Mouse (Mus musculus) lung, postnatal 25 days (tissue): Measurements from ENCODE around the gene Kcnab2.

Experiments used
- DNase-seq: peaks from one replicate; pipeline ENCODE4 v3.0.0; 2022; ENCODE audit warnings: low spot score

The Kcnab2 gene

DNA sequence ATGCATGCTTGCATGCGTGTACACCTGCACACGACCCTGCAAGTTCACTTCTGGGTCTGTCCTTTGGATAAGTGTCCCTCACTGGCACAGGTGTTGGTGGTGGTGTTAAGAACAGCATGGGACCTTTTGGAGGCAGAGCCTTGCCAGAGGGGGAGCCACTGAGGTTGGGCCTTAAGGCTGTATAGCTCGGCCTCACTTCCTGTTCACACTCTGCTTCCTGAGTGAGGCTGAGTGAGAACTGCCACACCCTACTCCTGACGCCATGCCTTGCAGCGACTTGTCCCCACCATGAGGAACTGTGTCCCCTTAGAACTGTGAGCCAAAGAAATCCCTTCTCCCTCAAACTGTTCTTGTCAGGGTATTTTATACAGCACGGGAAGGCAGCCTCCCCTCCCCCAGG is 26.3 kb downstream of the Kcnab2 start:
- DNase-seq: no peak

DNA sequence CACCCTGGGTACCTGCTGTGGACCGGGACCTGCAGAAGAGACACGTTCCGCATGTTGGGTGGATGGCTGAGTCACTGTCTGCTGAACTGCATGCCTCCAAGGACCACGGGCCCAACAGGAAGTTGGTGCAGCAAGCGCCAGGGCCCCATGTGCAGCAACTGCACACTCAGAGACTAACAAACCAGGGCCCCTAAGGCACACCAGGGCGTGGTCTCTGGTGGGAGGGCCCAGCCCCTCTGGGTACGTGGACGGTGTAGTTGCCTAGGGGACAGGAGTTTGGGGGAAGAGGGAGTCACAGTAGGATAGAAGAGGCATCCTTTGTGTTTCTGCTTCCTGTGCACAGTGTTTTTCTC is 29.0 kb downstream of the Kcnab2 start:
- DNase-seq: peak; percentile 48

DNA sequence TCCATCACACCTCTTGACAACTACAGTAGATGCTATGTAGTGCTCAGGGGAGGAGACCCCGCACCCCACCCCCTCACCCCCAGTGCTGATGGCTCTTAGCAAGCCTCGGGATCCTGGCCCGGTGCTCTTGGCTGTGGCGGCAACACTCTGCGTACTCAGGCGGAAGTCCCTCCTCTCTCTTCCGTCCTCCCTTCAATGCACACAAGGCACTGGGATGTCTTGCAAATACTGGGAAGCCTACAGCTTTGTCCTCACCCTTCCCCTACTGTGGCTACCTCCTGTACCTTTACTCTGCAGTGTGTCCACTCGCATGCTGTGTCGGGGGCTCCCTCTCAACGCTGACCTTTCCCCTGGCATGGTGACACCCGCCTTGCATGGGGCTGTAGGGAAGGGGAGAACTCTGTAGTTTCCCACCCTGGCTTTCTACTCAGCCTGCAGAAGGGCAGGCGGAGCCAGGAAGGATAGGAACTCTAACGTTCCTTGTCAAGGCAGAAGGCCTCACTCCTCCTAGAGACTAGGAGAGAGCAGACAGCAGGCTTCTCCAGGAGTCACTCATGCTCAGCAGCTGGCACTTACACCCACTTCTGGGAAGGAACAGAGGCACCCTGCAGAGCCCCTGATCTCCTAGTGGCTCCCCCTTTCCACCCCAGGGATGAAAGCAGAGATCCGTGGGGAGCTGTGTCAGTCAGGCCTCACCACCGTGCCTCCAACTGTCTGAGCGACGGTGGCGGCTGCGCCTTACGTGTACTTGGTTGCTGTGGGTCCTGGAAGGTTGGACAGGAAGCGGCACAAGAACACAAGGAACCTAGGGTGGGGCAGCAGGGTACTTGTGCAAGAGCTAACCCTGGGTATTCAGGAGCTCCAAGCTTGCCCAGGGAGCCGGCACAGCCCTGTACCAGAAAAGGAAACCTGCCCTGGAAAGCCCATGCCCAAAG is 29.7 kb downstream of the Kcnab2 start:
- no peak for DNase-seq

DNA sequence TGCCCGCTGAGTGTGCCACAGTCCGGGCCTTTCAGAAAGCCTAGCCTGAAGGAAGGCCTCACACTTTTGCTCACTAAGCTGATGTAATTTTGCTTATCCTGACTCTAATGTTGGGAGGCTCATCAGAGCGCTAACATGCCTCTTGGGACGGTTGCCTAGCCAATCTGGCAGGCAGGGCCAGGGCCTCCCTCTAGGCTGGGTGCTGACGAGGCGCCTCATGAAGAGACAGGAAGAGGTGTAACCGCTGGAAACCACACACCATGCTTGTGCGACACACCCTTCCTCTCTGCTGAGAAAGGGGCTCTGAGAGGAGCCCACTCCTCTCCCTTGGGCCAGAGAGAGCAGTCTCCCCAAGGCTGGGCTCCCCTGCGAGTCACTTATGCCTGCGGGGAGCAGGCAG is 31.5 kb downstream of the Kcnab2 start:
- DNase-seq: peak; percentile 38

DNA sequence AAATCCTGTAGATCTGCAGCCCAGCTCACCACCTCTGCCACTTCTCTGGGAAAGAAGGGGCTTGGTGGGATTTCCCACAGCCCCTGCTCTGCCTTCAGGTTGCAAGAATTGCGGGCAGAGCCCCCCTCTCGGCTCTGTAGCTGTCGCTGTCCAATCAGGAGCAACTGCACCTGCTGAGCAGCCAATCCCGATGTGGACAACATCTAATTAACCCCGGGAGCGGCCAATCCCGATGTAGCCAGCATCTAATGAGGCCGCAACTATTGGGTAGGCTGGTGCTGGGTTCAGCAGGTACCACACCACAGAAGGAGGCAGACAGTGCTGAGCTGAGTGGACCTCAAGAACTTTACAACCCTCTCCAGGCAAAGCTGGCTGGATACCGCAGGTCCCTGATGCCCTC is 36.1 kb downstream of the Kcnab2 start:
- no peak for DNase-seq

DNA sequence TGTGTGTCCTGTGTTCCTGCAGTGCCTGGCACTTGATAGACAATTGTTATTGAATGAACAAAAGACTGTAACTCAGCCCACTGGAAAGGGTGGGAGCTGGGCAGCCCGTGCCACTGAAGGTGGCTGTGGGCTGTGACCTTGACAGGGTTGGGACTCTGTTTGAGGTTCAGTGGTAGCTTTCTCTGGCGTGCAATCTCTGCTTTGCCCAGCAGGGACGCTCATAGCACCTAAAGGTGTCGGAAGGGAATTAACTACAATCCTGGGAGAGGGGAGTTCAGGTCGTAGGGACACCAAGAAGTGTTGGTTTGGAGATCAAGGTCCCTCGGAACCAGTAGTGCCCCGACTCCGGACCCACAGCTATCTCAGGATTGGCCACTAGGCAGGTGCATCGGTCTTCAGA is 36.8 kb downstream of the Kcnab2 start:
- no peak for DNase-seq

DNA sequence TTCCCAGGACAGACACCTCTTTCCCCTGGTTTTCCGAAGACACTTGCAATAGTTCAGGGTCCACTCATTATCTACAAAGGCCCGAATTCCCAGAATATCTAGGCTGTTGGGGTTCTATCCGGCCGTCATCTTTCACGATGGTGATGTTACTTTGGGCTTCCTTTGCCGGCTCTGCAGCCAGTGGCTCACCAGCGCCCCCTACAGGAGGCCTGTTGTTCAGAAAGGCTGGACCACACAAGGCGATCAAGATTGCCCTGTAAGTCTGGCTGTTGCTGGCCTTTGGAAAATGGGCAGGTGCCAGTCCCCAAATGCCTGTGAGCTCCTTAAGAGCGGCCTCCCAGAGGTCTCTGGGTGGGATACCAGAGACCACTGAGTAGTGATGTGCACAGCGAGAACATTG is 42.4 kb downstream of the Kcnab2 start:
- peak; percentile 50 for DNase-seq

DNA sequence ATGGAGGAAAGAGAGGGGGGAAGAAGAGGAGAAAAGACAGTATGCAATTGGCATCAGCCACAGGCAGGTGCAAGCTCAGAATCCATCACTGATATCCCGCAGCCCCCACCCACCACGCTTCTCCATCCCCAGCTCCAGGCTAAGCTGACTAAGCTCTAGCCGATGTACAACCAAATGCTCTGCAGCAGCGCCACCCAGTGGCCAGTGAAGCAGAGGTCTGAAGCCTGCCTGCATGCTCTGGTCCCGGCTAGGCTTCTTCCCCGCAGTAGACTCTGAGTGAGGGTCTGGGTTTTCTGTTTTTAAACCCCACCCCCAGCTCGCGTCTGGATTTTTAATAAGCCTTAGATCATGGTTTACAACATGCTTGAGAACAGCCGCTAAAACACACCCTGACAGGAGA is 42.8 kb downstream of the Kcnab2 start:
- DNase-seq: peak; percentile 73

DNA sequence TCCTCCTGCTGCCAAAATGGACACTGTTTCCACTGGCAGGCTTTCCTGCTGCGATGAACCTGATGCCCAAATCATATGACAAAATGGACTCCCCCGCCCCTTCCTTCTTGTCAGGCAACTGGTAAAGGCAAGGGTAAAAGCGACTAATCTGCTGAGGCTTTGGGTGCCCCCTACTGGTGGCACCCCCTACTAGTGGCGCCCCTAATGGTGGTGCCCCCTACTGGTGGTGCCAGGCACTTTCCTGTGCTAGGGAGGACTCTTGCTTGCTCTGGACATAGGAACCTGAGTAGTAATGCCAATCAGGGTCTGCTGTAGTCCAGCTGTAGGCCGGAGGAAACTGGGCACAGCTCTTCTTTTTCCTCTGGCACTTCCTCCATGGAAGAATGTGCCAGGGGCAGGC is 45.4 kb downstream of the Kcnab2 start:
- peak; percentile 22 for DNase-seq

DNA sequence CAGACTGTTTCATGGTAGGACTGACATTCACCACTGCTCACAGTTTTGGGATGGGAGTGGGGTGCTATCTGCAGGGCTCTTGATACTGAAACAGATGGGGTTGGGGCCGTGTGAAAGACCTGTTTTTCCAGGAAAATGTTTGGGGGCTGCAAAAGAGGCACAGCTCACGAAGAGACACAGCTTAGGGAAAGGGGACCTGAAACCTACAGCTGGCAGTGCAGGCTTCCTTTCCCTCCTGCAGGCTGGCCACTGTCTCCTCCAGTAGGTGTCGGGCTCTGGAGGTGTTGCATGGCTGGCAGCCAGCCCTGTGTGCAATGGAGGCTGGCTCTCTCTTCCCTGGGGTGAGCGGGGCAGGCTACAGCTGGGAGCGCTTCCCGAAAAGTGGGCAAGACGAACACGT is 49.4 kb downstream of the Kcnab2 start:
- no peak for DNase-seq

DNA sequence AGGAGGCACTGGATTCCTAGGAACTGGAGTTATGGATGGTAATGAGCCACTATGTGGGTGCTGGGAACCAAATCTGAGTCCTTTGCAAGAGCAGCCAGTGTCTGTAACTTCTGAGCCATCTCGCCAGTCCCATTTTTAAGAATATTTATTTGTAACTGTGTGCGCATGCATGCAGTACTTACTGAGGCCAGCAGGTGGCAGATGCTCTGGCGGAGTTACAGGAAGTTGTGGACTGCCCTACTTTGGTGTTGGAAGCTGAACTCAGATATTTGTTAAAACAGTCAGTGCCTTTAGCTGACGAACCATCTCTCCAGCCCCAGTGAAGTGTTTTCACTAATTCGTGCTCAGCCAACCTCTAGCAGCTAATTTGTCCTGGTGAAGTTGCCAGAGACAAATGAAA is 52.7 kb downstream of the Kcnab2 start:
- DNase-seq: no peak

DNA sequence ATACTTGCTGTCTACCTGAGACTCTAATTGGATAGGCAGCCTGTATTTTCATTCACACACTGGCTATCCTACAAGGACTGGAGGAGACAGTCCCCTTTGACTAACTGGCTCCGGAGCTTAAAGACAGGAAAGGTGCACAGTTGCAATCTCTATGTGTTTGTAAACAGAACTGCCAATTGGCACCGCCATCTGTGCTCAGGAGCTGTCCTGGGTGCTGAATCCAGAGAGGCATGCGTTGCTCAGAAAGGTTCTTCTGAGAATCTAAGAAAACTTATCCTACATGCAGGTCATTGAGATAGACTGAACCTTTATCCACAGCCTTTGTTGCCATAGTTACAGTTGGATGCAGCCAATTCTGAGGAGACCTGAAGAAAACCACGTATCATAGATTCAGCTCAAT is 53.3 kb downstream of the Kcnab2 start:
- DNase-seq: no peak

DNA sequence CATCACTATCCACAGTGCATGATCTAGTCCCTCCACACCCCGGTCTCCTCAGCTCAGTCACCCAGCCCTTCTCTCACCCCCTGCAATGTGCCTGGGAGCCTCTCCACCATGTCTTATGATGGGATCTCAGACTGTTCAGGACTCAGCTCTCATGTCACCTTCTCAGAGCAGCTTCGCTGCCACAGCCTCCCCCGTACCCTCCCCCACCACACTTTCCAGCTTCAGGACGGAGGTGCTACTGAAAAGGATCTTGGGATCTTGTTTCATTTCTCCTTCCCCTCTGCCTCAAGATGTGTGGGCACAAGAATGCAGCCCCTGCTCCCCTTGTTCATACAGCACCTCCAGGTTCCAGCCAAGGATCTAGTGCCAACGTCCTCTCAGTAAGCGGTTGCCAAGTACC is 54.1 kb downstream of the Kcnab2 start:
- no peak for DNase-seq

DNA sequence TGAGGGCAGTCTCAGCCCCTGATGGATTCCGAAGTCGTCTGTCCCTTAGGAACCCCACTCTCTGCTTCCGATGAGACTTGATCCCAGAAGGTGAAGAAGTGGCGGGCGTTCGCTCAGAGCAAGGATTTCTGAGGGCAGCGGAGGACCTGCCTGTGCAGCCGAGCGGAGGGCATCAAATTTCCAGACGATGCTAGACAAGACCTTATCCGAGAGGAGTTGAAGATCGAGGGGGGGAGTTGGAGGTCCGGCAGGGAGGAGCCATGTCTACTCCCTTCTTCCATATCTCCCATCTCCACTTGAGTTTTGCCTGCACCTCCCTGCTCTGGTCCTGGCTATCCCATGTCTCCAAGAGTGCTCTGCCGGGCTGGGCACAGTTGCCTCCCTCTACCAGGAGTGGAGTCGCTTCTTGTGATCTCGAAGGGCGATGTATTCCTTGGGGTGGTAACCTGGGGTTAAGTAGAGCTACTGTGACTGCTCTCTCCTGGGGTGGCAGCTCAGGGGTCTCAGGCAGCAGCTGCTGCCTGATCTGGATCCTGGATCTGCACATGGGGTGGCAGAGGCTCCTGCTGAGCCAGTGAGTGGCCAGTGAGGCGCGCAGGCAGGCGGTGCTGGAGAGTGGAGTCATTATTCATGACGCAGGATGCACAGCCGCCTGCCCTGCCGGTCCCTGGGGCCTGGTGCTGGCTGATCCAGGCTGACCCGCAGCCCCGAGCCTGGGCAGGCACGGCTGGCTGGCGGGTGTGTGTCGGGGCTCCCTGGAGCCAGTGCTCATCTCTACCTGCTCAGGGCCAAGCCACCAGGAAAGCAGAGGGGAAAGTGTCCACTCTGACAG is 59.2 kb downstream of the Kcnab2 start:
- no peak for DNase-seq

DNA sequence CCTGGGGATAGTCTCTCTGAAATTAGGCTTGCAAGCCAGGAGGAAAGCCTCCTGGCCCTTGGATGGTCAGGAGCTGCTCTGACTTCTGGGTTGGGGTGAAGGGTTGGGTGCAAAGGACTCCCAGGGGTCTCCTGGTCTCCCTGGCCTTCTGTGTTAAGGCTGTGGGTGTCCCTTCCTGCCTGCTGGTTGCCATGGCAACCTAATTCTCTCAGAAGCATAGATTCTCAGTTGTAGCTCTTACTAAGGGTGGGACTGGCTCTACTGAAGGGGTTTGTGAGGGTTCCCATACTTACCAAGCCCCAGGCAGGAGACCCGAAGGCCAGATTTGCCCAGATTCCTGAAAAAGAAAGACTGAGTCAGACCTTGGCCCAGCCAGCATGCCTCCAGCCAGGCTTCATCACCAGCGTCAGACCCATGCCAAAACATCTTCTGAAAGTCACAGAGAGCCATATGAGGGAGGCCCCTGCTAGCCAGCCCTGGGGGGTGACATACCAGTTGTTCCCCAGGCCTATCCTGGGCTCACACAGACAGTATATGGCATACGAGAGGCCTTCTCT is 65.1 kb downstream of the Kcnab2 start:
- DNase-seq: no peak

DNA sequence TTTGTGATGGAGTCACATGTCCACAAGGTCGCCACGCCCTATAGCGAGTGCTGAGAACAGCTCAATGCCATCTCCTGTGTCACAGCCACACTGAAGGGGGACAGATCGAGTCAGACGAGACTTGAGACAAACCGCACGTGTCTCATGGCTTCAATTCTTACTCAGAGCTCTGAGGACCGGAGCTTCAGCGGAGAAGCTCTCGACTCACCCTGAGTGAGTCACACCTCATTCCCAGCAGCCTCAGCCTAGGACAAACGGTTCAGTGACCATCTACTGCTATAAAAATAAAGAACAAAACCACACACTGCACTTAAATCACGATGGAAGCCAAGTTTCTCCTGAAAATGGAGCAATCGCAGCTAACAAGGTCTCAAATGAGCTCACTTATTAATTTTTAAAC is 66.7 kb downstream of the Kcnab2 start:
- DNase-seq: no peak

DNA sequence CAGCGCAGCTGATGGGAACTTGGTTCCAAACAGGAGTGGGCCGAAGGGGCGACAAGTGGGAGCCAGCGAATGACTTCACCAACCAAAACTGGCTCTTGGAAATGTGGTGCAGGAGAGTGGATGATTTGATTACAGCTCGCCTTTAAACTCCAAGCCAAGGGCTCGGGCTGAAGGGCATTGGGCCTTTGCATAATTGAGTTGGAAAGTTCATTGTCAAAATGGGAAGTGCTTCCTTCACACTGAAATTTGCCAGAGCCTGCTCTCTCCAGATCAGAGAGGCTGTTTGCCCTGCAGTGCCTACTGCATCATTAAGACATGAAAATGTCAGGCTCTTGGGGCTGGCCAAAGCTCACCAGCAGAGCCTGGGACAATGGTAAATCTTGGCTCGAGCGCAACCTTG is 71.1 kb downstream of the Kcnab2 start:
- DNase-seq: no peak

DNA sequence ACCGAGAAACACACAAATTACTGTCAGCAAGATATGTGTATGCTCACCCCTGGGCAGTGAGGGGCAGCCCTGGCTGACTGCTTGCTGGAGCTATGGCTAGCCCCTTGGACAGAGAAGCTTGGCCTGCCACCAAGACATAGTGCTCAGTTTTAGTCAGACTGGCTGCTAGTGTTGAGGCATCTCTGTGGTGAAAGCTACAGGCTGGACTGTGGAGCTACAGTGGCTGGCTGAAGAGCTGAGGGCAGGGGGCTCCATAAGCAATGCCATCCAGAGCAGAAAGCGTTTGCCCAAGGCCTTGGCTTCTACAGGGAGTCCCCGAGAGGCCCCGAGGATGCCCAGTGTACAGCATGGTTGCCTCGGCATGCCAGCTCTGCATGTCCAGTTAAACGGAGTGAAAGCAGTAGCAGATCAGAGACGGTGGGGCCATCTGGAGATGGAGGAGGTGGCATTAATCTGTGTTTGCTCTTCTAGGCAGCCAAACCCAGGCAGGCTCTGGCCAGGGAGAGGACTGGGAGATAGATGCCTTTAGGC is 71.9 kb downstream of the Kcnab2 start:
- DNase-seq: no peak

DNA sequence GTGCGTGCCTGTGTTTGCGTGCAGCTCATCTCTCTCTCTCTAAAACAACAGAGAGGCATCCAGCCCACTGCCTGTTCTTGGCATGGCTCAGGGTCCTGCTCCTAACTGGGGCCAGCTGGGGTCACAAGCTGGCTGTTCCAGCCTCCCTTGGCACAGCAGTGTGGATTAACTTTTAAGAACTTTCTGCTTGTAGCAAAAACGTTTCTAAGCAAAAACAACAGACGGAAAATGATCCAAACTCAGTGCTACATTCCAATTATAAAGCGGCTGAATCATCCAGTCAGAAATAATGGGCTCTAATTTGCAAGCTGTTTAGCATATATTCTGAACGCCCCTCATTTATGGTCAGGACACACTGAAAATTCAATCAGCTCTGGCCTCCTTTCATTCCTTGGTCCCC is 72.5 kb downstream of the Kcnab2 start:
- DNase-seq: no peak

DNA sequence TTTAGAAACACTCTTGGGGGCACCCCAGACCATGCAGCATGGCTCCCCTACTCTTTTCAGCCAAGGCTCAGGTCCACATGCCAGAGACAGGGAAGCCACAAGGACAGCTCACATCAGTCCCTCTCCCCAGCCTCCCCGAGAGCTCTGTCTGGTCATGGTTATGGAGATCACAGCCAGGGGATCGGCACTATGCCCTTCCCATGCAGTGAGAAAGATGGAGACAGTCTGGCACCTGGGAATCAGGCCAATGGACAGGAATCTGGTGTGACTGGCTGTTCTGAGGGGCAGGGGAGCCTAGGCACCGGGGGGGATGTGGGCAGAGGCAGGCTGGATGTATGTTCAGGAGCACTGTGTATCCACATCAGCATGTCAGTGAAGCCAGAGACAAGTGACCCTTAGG is 78.7 kb downstream of the Kcnab2 start:
- no peak for DNase-seq

DNA sequence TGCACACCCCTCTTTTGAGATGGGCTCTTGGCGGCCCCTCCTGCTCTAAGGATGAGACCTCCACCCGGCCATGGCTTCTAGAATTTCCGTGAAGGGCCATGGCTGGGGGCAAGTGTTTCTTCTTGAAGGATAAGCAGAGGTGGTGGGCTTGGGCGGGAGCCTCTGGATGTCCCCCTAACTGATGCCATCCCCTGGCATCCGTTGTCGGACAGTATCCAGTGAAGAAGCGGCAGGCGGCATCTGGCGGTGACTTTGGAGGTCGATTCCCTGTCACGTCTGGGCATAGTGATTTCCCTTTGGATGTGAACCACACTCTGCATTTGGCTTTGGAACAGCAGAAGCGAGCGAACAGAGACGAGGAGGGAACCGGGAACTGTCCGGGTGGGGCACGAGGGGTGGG is 85.0 kb downstream of the Kcnab2 start:
- DNase-seq: no peak

DNA sequence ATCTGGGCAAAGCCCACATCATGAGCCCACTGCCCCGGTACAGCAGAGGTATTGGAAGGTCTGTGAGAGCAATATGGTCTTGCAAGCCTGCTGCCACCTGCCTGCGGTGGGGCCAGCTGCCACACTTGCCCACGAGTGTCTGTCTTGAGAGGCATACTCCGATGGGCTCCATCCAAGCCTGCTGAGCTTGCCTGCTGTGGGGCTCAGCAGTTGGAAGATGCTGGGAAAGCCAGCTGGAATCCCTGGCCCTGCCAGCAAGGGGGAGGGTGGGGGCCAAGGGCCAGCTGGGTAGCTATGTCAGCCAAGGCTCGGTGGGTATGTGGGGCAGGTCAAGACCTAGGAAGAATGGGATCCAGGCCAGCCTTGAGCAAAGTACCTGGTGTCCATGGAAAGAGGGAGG is 85.5 kb downstream of the Kcnab2 start:
- no peak for DNase-seq

DNA sequence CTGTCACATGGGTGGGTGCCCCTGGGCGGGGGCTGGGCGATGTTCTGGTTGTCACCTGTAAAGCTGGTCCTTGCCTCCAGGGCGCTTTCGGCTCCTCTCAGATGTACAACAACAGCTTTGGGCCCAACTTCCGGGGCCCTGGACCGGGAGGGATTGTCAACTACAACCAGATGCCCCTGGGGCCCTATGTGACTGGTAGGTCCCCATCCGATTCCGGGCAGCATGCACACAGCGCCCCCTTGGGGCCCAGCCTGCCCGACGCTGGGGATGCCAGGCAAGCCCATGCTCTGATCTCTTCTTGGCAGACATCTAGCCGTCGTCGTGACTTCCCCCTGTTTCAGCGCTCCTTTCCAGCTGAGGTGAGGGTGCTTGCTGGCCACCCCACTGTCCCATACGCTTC is 92.0 kb downstream of the Kcnab2 start:
- DNase-seq: peak; percentile 12
